9 mouse cellular contexts compared by ENCODE assay signal in the genomic region with DNA sequence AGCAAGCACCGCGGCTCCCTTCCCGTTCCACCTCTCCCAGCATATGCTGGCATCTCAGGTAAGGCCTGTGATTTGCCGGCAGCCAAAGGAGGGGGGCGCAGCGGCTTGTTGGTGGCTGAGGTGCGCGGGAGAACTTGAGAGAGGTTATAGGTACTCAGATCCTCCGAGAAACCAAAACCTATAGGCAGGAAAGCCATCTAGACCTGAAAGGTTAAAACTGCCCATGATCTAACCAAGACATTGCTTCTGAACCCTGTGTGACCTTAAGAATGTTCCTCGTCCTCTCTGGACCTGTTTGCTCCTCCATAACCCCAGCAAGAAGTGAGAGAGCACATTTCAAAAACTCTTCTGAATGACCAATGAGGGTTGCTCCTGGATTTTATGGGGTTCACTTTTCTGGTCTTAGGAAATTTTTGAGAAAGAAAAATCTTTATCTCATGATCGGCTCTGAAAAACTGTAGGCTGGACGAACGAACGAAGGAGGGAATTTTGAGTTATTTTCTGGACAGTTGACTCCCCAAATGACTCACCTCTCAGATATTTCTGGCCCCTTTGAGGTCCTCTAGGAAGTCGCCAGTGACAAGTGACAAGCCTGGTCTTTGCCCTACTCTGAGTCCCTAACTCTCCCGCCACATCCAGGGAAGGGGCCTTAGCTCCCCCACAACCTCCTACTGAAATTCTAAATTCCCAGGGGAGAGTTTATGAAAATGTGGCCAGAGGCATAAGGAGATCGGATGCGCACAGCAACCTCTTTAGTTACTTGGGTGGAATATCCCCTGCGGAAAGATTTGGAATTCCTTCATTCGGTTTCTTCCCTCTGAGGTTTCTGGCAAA. TPM values are rescaled to one million over a fixed set of nuclear protein-coding genes. Genes with fewer than 3 reads are reported as not detected.
A peak's percentile ranks its signal among the peaks of the same experiment; 100 is the strongest.
DNase-seq lines count a peak whose midpoint lies in the region; ATAC-seq and TF ChIP-seq lines count a peak whose summit lies in the region.
"Had no signal": no experiment of that assay in that cellular context is flagged by ENCODE, and none has a peak within 500 bp of the region (broad histone marks: within the 10 kb centered on the region; RNA-seq: fewer than 3 reads in every experiment).

No protein-coding gene starts in this region.

- peak overlapping the region; percentile 92 for H3K27ac ChIP-seq in kidney, embryonic 15.5 days
- no peak overlapping the region for H3K27ac ChIP-seq in heart, postnatal 0 days (ENCODE audit: low read depth)
- no peak overlapping the region for H3K27ac ChIP-seq in midbrain, embryonic 14.5 days (replicated peaks; ENCODE audit: low read depth, low read length)

- no peak for TF ChIP-seq EP300 in heart, postnatal 0 days (IDR thresholded peaks at IDR 0.05; ENCODE audit: low read depth)

- DNase-seq in kidney, adult 9 months: no peak
- DNase-seq in embryo, embryonic 9.5 days (ENCODE audit: extremely low spot score): peak; percentile 39
- DNase-seq in heart, postnatal 0 days (ENCODE audit: low spot score): no peak
- no peak for DNase-seq in midbrain, embryonic 14.5 days
- no peak for DNase-seq in layer of hippocampus, adult 9-10 months (ENCODE audit: low spot score)
- DNase-seq in adrenal gland, postnatal 4 days (ENCODE audit: low spot score in 2 of 2): no peak

- peaks cover 9% of the 10 kb centered on the region; the same call in 1 of the 2 replicates for H3K36me3 ChIP-seq in kidney, embryonic 15.5 days
- no peaks in the 10 kb centered on the region for H3K36me3 ChIP-seq in heart, postnatal 0 days (replicated peaks; ENCODE audit: control insufficient read depth, insufficient read depth, low read length)
- no peaks in the 10 kb centered on the region for H3K36me3 ChIP-seq in midbrain, embryonic 14.5 days (ENCODE audit: control insufficient read depth, insufficient read depth, low read length)

- no peaks in the 10 kb centered on the region for H3K9me3 ChIP-seq in kidney, embryonic 15.5 days (replicated peaks)
- H3K9me3 ChIP-seq in heart, postnatal 0 days (replicated peaks; ENCODE audit: control insufficient read depth, low read length): no peaks in the 10 kb centered on the region
- no peaks in the 10 kb centered on the region for H3K9me3 ChIP-seq in midbrain, embryonic 14.5 days (ENCODE audit: control insufficient read depth, low read length)

- H3K9ac ChIP-seq in kidney, embryonic 15.5 days: peak overlapping the region; percentile 87
- H3K9ac ChIP-seq in heart, postnatal 0 days (replicated peaks; ENCODE audit: low read depth, low read length): peak overlapping the region; percentile 14; the same call in 1 of the 2 replicates
- H3K9ac ChIP-seq in midbrain, embryonic 14.5 days (replicated peaks; ENCODE audit: low read length): no peak overlapping the region

- WGBS in kidney, embryonic 15.5 days: 12% methylated on average over 20 of the region's 20 CpGs
- 34% methylated on average over 20 of the region's 20 CpGs for whole genome bisulfite sequencing in heart, postnatal 0 days
- 2% methylated on average over 20 of the region's 20 CpGs for WGBS in midbrain, embryonic 14.5 days

- H3K4me1 ChIP-seq in kidney, embryonic 15.5 days: peaks cover 69% of the 10 kb centered on the region
- H3K4me1 ChIP-seq in heart, postnatal 0 days (ENCODE audit: control insufficient read depth, insufficient read depth): peaks cover 12% of the 10 kb centered on the region; the same call in 1 of the 2 replicates
- 0 out of 2 replicates have a peak, but pooled peaks cover 4% of the 10 kb centered on the region for H3K4me1 ChIP-seq in midbrain, embryonic 14.5 days (ENCODE audit: control insufficient read depth, insufficient read depth, low read length)

- no peak for TF ChIP-seq CTCF in heart, postnatal 0 days (IDR thresholded peaks at IDR 0.05; ENCODE audit: low read depth)

- H3K4me3 ChIP-seq in kidney, embryonic 15.5 days (replicated peaks): peak overlapping the region; percentile 75
- H3K4me3 ChIP-seq in heart, postnatal 0 days (ENCODE audit: low read depth, low read length): peak overlapping the region; percentile 46
- 0 out of 2 replicates have a peak overlapping the region, but pooled peaks have one; percentile 14 for H3K4me3 ChIP-seq in midbrain, embryonic 14.5 days (replicated peaks; ENCODE audit: low read depth, low read length)

- peak overlapping the region; percentile 92 for H3K4me2 ChIP-seq in kidney, embryonic 15.5 days
- H3K4me2 ChIP-seq in heart, postnatal 0 days (ENCODE audit: low read depth, low read length): peak overlapping the region; percentile 60
- no peak overlapping the region for H3K4me2 ChIP-seq in midbrain, embryonic 14.5 days (ENCODE audit: low read length)

- no peak for ATAC-seq in kidney, embryonic 15.5 days (replicated peaks; ENCODE audit: low FRiP score)
- ATAC-seq in heart, postnatal 0 days (ENCODE audit: insufficient read depth, low read depth): no peak
- ATAC-seq in midbrain, embryonic 14.5 days (ENCODE audit: low FRiP score, low TSS enrichment): no peak
- no peak for ATAC-seq in monocyte, adult 5-6 weeks (replicated peaks; ENCODE audit: insufficient number of reproducible peaks, low FRiP score, low TSS enrichment, poor library complexity, severe bottlenecking)

- H3K27me3 ChIP-seq in kidney, embryonic 15.5 days: peaks cover 89% of the 10 kb centered on the region
- H3K27me3 ChIP-seq in heart, postnatal 0 days (ENCODE audit: control insufficient read depth, insufficient read depth, low read length): peaks cover 91% of the 10 kb centered on the region
- peaks cover 98% of the 10 kb centered on the region for H3K27me3 ChIP-seq in midbrain, embryonic 14.5 days (ENCODE audit: control insufficient read depth, insufficient read depth, low read length)

RNA-seq across cellular contexts. Expression of gene Tbx2, which starts 6.3 kb away (rescaled TPM):
- 11.2 and 11.4 TPM in 2 replicates for polyA plus RNA-seq in kidney, embryonic 15.5 days (2015; fragmentation: Nextera tagmentation; extraction: Ambion mirVana)
- 8.5 and 12.0 TPM in 2 replicates for total RNA-seq in heart, postnatal 0 days (2014; rRNA removed; ENCODE audit: low replicate concordance)
- 1.3 TPM in 2 replicates for polyA plus RNA-seq in heart, postnatal 0 days (2015; fragmentation: Nextera tagmentation; extraction: Ambion mirVana)
- polyA plus RNA-seq in midbrain, embryonic 14.5 days (2014; fragmentation: Nextera tagmentation; extraction: Ambion mirVana): 0.69 and 0.83 TPM in 2 replicates
- total RNA-seq in monocyte, adult 5-6 weeks (2017): 0.19 to 0.95 TPM (median 0.21 TPM) in 3 replicates
- 10 to 100 TPM; 63.3 TPM for total RNA-seq in adrenal gland, postnatal 4 days (2021)

RNA-seq across cellular contexts. Expression of gene Gm11444, which starts 11.5 kb away (rescaled TPM):
- polyA plus RNA-seq in kidney, embryonic 15.5 days (2015; fragmentation: Nextera tagmentation; extraction: Ambion mirVana): not detected in 2 replicates
- not detected in 2 replicates for total RNA-seq in heart, postnatal 0 days (2014; rRNA removed; ENCODE audit: low replicate concordance)
- not detected in 2 replicates for polyA plus RNA-seq in heart, postnatal 0 days (2015; fragmentation: Nextera tagmentation; extraction: Ambion mirVana)
- polyA plus RNA-seq in midbrain, embryonic 14.5 days (2014; fragmentation: Nextera tagmentation; extraction: Ambion mirVana): not detected in 2 replicates
- not detected in 3 replicates for total RNA-seq in monocyte, adult 5-6 weeks (2017)
- total RNA-seq in adrenal gland, postnatal 4 days (2021): not detected
- total RNA-seq: liver, adult 2 months had no signal
- polyA plus RNA-seq: liver, adult 2 months had no signal

RNA-seq across cellular contexts. Expression of gene Tbx4, which starts 47.6 kb away (rescaled TPM):
- 0.36 and 0.56 TPM in 2 replicates for polyA plus RNA-seq in kidney, embryonic 15.5 days (2015; fragmentation: Nextera tagmentation; extraction: Ambion mirVana)
- not detected in 2 replicates for total RNA-seq in heart, postnatal 0 days (2014; rRNA removed; ENCODE audit: low replicate concordance)
- polyA plus RNA-seq in heart, postnatal 0 days (2015; fragmentation: Nextera tagmentation; extraction: Ambion mirVana): 0.05 and 0.07 TPM in 2 replicates
- 0.21 and 0.22 TPM in 2 replicates for polyA plus RNA-seq in midbrain, embryonic 14.5 days (2014; fragmentation: Nextera tagmentation; extraction: Ambion mirVana)
- not detected in 3 replicates for total RNA-seq in monocyte, adult 5-6 weeks (2017)
- total RNA-seq in adrenal gland, postnatal 4 days (2021): not detected
- total RNA-seq: liver, adult 2 months had no signal

Comparison
In these comparisons a context has a peak if more than half of its experiments do, and no peak if none do; other contexts are left out.
1. H3K4me3 ChIP-seq: peak in every context shown above with its lines; median percentile 75 in kidney, embryonic 15.5 days; 46 in heart, postnatal 0 days; 14 in midbrain, embryonic 14.5 days.